Mouse (Mus musculus): Measurements from ENCODE around the gene Rbbp6. TPM values are rescaled to one million over a fixed set of nuclear protein-coding genes. Genes with fewer than 3 reads are reported as not detected.

Rbbp6 gene
- total RNA-seq, 1 experiment from 2014 or later: 75.5 TPM

DNA sequence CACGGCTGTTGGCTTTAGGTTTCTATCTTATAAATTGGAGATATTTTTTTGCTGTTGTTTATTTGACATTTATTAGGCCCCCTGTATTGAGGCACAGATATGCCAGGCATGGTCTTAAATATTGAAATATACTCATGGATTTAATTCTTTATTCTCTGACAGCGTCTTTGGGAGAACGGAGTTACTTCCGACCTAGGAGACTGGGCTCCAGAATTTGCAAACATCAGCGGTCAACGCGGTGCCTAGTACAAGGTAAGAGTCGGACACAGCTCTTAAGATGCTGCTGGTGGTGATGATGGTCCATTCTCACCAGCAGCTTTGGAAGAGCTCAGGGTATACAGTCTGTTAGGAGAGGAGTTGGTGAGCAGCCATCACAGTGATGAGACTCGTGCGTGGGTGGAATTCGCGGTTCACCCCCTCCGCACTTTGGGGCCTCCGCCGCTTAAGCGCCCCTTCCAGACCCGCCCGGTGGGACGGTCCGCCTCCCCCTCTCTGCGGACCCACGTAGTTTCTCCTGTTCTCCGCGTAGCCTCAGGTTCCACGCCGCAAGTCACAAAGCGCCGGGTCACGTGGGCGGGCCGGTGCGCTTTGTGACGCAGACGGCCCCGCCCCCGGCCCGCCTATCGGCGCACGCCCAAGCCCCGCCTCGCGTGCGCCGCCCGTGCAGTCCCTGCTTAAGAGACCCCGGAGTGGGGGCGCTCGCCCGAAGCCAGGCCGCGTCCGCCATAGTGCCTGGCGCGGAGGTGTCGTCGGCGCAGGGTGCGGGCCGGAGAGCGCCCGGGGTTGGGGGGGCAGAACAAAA is 3.9 kb downstream of the Rbbp6 start:
- ATAC-seq (replicated peaks; ENCODE audit: insufficient number of reproducible peaks, low FRiP score, low TSS enrichment, poor library complexity, severe bottlenecking): peak; percentile 86

DNA sequence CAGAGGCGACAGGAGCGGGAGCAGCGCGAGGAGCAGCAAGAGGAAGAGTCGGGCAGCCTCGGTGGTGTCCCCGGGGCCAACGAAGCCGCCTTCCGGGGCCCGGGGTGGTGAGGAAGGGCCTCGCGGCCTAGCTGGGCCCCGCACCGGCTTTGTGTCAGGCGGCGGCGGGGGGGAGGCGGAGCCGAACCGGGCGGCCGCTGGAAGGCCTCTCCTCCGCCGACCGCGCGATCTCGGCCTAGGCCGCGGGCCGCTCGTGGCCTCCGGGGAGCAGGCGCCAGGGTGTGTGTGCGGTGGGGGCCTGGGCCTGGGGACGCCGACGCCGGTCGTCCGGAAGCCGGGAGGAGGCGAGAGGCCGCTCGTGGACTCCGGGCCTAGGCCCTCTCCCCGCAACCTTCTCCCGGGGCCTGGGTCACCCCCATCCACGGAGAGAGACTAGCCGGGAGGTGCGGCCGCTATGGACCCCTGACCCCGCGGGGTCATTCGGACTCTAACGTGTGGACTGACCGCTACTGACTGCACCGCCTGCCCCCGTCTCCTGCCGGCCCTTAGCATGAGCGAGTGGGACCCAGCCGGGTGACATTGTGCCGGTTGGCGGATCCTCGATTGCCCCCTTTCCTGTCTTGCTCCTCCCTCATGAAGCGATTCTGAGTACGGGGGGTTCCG is 4.8 kb downstream of the Rbbp6 start:
- ATAC-seq (replicated peaks; ENCODE audit: insufficient number of reproducible peaks, low FRiP score, low TSS enrichment, poor library complexity, severe bottlenecking): peak; percentile 27; the same call in 1 of the 2 replicates

DNA sequence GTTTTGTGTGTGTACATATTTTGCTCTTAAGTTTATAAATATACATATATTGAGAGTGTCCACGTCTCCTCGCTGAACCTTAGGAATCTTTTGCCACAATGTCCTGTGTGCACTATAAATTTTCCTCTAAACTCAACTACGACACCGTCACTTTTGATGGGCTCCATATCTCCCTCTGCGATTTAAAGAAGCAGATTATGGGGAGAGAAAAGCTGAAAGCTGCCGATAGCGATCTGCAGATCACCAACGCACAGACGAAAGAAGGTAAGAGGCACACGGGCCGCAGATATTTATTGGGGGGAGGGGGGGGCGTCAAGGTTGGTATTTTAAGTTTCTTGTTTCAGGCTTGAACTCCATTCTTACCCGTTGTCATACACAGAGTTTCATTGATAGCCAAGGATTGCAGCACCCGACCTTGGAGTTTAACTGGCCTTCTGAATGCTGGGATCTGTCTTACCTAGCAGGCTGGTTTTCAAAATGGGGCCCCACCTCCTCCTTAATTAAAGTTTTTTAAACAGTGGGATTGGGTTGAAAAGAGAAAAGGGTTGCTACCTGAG is 5.5 kb downstream of the Rbbp6 start:
- ATAC-seq (replicated peaks; ENCODE audit: insufficient number of reproducible peaks, low FRiP score, low TSS enrichment, poor library complexity, severe bottlenecking): no peak

DNA sequence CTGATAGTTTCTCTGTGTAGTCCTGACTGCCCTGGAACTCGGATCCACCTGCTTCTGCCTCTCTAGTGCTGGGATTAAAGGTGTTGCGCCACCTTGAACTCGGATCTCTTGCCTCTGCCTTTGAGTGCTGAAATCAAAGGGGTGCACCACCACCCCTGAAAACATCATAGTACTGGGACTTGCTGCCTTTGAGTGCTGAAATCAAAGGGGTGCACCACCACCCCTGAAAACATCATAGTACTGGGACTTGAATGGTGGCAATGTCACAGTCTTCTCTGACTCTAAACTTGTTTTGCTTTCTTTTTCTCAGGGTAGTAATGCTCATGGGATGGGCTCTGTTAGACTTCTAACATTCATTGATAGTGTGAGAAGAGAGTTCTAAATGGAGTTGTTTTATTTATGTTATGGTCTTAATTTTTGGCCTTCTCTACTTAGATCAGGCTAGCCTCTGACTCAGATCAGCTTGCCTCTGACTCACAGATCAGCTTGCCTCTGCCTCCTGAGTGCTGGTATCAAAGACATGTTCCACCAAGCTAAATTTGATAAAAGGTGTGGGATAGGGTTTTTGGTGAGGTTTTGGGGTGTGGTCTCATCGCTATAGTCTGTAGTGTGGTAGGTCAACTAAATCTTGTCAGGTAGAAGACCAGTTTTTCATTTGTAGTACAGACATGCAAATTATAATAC is 6.7 kb downstream of the Rbbp6 start:
- no peak for ATAC-seq (replicated peaks; ENCODE audit: insufficient number of reproducible peaks, low FRiP score, low TSS enrichment, poor library complexity, severe bottlenecking)

DNA sequence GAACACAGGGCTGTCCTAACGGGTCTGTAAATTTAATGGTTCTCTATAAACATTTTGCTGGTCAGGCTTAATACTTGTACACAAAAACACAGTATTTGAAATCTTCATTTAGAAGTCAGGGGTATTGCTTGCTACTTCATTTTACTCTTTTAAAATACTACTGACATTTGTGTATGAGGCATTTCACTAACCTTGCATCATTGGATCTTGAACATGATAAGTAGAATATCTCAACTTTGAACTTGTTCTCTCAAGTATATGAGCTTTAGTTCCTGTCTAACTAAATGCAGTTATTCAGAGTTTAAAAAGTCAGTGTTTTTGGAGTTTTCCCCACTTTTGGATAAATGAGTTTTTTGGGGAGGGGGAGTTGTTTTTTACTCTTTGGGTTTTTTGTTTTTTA is 14.0 kb downstream of the Rbbp6 start:
- ATAC-seq (replicated peaks; ENCODE audit: insufficient number of reproducible peaks, low FRiP score, low TSS enrichment, poor library complexity, severe bottlenecking): no peak

DNA sequence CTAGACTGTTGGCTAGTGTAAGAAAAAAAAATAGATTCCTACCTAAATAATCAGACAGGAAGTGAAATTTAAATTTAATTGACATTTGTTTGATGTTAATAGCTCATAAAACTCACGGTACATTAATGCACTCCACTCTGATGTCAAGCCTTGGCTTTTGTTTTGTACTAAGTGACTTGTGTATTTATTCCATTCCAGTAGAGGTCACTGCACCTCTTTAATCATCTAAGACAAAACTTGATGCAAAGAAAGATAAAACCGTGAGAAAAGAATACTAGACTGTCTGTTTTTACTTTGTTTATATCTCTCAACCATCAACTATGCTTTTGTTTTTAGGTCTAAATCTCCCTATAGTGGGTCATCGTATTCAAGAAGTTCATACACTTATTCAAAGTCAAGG is 32.7 kb downstream of the Rbbp6 start:
- no peak for ATAC-seq (replicated peaks; ENCODE audit: insufficient number of reproducible peaks, low FRiP score, low TSS enrichment, poor library complexity, severe bottlenecking)

DNA sequence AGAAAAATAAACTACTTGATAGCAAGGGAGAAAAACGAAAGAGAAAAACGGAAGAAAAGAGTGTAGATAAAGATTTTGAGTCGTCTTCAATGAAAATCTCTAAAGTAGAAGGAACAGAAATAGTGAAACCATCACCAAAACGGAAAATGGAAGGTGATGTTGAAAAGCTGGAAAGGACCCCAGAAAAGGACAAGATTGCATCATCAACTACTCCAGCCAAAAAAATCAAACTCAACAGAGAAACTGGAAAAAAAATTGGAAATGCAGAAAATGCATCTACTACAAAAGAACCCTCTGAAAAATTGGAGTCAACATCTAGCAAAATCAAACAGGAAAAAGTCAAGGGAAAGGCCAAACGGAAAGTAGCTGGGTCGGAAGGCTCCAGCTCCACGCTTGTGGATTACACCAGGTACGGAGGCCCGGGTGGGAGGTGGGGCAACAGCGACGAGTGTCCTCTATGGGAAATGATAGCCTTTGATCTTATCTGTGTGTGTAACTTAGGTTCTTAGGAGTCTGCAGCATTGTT is 34.4 kb downstream of the Rbbp6 start:
- no peak for ATAC-seq (replicated peaks; ENCODE audit: insufficient number of reproducible peaks, low FRiP score, low TSS enrichment, poor library complexity, severe bottlenecking)

DNA sequence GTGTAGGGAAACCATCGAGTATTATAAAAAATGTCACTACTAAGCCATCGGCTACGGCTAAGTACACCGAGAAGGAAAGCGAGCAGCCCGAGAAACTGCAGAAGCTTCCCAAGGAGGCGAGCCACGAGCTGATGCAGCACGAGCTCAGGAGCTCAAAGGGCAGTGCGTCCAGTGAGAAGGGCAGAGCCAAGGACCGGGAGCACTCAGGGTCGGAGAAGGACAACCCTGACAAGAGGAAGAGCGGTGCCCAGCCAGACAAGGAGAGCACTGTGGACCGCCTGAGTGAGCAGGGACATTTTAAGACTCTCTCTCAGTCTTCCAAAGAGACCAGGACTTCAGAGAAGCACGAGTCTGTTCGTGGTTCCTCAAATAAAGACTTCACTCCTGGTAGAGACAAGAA is 35.3 kb downstream of the Rbbp6 start:
- no peak for ATAC-seq (replicated peaks; ENCODE audit: insufficient number of reproducible peaks, low FRiP score, low TSS enrichment, poor library complexity, severe bottlenecking)

DNA sequence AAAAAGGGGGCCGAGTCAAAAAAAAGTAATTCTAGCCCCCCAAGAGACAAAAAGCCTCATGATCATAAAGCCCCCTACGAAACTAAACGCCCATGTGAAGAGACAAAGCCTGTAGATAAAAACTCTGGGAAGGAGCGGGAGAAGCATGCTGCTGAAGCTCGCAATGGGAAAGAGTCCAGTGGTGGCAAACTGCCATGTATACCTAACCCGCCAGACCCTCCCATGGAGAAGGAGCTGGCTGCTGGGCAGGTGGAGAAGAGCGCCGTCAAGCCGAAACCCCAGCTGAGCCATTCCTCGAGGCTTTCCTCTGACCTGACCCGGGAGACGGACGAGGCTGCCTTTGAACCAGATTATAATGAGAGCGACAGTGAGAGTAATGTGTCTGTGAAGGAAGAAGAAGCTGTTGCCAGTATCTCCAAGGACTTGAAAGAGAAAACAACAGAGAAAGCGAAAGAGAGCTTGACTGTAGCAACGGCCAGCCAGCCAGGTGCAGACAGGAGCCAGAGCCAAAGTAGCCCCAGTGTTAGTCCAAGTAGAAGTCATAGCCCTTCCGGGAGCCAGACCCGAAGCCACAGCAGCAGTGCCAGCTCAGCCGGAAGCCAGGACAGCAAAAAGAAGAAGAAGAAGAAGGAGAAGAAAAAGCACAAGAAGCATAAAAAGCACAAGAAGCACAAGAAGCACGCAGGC is 36.0 kb downstream of the Rbbp6 start:
- no peak for ATAC-seq (replicated peaks; ENCODE audit: insufficient number of reproducible peaks, low FRiP score, low TSS enrichment, poor library complexity, severe bottlenecking)

DNA sequence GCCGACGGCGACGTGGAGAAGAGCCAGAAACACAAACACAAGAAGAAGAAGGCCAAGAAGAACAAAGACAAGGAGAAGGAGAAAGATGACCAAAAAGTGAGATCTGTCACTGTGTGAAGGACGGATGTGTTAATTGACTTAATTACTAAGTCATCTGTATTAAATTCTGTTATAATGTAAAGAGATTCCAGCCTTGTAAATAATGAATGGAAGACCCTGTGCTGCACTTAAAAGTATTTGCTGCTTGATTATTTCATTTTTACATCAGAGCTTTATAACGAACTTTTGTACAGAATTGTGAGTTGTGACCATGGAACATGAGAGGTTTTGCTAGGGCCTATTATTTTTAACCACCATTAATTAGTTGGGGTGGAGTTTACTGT is 36.5 kb downstream of the Rbbp6 start:
- no peak for ATAC-seq (replicated peaks; ENCODE audit: insufficient number of reproducible peaks, low FRiP score, low TSS enrichment, poor library complexity, severe bottlenecking)

DNA sequence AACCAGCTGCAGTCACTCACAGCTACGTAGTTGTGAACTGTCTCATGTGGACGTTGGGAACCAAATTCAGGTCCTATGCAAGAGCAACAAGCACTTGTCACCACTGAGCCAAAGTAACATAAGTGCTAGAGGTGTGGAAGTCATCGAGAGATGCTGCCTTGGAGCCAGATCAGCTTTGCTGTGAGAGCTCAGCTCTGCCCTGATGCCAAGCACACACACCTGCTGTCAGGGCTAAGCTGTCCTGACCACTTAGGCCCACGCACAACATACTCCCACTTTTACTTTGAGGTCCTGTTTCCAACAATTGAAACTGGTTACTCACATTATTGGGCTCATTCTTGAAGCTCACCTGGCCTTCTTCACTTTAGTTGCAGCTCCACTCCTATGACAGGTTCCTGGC is 37.7 kb downstream of the Rbbp6 start:
- no peak for ATAC-seq (replicated peaks; ENCODE audit: insufficient number of reproducible peaks, low FRiP score, low TSS enrichment, poor library complexity, severe bottlenecking)

DNA sequence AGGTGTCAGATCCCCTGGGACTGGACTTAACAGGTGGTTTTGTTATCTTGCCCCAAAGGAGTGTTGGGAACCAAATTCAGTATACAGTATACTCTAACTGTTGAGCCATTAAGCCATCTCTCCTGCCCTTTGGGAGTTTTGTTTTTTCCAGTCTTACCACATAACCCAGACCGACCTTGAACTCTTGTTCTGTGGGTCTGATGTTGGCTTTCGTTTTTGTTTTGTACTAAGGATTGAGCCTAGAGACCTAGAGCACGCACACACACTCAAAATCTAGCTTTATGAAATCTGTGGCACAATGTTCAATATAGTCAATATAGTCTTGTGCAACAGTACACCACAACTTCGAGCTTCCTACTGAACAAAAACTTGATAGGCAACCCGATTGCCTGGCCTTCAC is 39.0 kb downstream of the Rbbp6 start:
- ATAC-seq (replicated peaks; ENCODE audit: insufficient number of reproducible peaks, low FRiP score, low TSS enrichment, poor library complexity, severe bottlenecking): no peak

DNA sequence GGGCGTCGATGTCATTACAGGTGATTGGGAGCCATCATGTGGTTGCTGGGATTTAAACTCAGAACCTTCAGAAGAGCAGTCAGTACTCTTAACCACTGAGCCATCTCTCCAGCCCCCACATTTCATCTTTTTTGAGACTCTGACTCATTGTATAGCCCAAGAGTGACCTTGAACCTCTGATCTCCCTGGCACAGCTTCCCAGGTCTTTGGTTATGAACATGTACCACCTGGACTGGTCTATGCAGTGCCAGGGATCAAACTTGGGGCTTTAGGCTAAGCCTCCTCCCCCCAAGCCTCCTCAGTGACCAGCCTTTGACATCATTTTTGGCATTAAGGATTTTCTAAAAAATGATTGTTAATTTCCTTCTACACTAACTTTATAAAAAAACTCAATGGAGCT is 40.8 kb downstream of the Rbbp6 start:
- no peak for ATAC-seq (replicated peaks; ENCODE audit: insufficient number of reproducible peaks, low FRiP score, low TSS enrichment, poor library complexity, severe bottlenecking)

DNA sequence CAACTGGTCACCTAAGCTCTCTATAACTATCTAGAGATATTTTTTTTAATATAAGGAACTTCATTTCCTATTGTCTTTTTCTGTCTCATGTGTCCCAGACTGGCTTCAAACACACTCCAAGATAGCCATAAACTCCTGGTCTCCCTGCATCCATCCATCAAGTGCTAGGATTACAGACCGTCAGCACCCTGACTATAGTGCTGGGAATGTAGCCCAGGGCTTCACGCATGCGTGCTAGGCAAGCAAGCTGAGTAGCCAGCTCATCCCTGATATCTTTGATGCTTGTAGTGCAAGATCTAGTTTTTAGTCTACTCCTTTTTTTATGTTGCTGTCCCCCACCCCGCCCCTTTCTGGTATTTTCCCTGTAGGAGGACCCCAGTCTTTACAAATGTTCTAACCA is 42.3 kb downstream of the Rbbp6 start:
- no peak for ATAC-seq (replicated peaks; ENCODE audit: insufficient number of reproducible peaks, low FRiP score, low TSS enrichment, poor library complexity, severe bottlenecking)

DNA sequence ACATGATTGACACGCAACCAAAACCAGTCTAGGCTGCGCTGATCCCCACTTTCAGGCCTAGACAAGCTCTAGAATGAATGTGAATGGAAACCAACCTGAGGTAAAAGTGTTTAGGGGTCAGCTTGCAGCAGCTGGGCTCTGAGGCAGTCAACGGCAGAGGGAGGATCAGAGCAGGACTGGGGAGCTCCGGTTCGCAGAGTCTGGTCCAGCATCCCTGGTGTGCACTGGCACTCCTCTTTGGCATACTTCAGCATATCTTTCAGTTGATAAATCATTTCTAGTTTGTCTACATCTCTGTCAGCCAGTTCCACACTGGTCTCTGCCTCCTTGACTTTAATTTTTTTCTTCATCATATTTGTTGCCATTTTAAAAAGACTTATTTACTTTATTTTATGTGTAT is 48.0 kb downstream of the Rbbp6 start:
- ATAC-seq (replicated peaks; ENCODE audit: insufficient number of reproducible peaks, low FRiP score, low TSS enrichment, poor library complexity, severe bottlenecking): no peak

DNA sequence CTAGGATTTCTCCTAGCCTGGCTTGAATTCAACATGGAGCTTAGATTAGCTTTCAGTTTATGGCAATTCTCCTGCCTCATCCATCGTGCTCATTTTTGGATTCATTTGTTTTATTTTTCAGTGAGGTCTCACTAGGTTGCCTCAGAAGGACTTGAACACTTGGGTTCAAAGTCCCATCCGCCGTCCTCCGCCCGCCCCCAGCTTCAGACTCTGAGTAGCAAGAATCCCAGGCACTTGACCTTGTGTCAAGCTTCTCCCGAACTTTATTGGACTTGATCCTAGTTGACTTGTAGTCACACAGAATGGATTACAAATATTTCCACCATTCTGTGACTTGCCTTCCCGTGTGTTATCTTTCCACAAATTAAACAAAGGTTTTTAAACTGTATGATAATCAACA is 49.2 kb downstream of the Rbbp6 start:
- ATAC-seq (replicated peaks; ENCODE audit: insufficient number of reproducible peaks, low FRiP score, low TSS enrichment, poor library complexity, severe bottlenecking): no peak

DNA sequence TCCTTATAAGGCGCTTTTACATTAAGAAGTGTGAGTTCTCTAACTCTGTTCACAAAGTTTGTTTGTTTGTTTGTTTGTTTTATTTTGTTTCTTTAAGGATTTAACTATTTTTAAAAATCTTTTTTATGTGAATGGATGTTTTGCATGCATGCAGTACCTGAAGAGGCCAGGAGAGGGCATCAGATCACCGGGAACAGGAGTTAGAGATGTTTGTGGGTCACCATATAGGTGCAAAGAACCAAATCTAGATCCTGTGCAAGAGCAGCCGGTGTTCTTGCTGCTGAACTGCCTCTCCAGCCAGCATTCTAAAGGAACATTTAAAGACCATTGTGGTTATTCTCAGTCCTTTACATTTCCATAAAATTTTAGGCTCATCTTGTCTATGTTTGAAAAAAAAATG is 52.1 kb downstream of the Rbbp6 start:
- 0 out of 2 replicates have a peak, but pooled peaks have one; percentile 35 for ATAC-seq (replicated peaks; ENCODE audit: insufficient number of reproducible peaks, low FRiP score, low TSS enrichment, poor library complexity, severe bottlenecking)

DNA sequence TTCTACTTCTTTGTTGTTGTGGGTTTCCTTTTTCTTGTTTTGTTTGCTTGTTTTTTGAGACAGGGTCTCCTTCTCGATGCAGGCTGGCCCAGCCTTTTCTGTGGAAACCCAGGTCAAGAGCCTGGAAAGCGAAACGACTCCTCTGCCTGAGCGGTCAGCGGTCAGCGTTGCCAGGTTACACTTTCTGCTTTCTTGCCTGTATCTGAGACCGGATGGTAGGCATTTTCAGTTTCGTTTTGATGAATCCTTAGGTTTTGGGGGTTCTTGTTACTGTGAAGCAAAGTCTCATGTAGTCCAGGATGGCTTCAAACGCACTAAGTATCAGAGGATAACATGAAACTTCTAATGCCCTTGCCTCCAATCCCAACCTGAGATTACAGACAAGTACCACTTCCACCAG is 59.6 kb downstream of the Rbbp6 start:
- ATAC-seq (replicated peaks; ENCODE audit: insufficient number of reproducible peaks, low FRiP score, low TSS enrichment, poor library complexity, severe bottlenecking): no peak; the same call in 1 of the 2 replicates

DNA sequence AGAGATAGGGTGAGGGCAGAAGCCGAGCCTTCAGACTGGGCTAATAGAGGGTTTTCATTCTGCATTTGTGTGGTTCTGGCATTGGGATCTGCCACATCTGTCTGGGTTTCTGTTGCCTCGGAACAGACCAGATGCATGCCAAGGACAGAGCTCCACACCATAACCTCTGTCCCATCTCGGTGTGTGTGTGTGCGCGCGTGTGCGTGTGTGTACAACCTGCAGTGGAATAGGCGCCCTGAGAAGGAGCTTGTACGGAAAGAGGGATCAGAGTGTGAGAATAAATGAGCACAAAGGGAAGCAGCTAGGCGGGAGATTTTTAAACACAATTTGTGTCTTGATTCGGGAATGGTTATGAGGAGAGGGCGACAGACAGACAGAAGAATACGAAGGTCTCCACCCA is 64.8 kb downstream of the Rbbp6 start:
- ATAC-seq (replicated peaks; ENCODE audit: insufficient number of reproducible peaks, low FRiP score, low TSS enrichment, poor library complexity, severe bottlenecking): no peak

Data from monocyte, adult 5-6 weeks (primary cell).